Mouse (Mus musculus): ENCODE data around the gene Clstn1. TPM values are rescaled to one million over a fixed set of nuclear protein-coding genes. Genes with fewer than 3 reads are reported as not detected.
A peak's percentile ranks its signal among the peaks of the same experiment; 100 is the strongest.

Clstn1 gene
- total and polyA plus RNA-seq, 2 experiments from 2014 or later, result 14.3 to 37.9 TPM

GRCm38 (mm10) chr4:149628372-149628771 is 42.1 kb downstream of the Clstn1 start:
- ATAC-seq (ENCODE audit: insufficient read depth, low read depth) (peak; percentile 58; the same call in 1 of the 2 replicates), DNase-seq (ENCODE audit: low spot score) (no peak)
- Histone ChIP-seq H3K36me3 (replicated peaks; ENCODE audit: control insufficient read depth, insufficient read depth, low read length) (0 out of 2 replicates have a peak, but pooled peaks cover 3% of the 10 kb centered on the region), H3K4me1 (ENCODE audit: control insufficient read depth, insufficient read depth) (no peaks in the 10 kb centered on the region), H3K27ac (ENCODE audit: low read depth) (peak overlapping the region; percentile 15; the same call in 1 of the 2 replicates), H3K9me3 (replicated peaks; ENCODE audit: control insufficient read depth, low read length) (no peaks in the 10 kb centered on the region), H3K27me3 (ENCODE audit: control insufficient read depth, insufficient read depth, low read length) (no peaks in the 10 kb centered on the region), H3K4me2 (ENCODE audit: low read depth, low read length) (no peak overlapping the region), H3K4me3 (ENCODE audit: low read depth, low read length) (no peak overlapping the region), H3K9ac (replicated peaks; ENCODE audit: low read depth, low read length) (no peak overlapping the region)
- WGBS, result 68% methylated on average over 10 of the region's 10 CpGs
- peak; percentile 65 for TF ChIP-seq CTCF (IDR thresholded peaks at IDR 0.05; ENCODE audit: low read depth)
- TF ChIP-seq EP300 (IDR thresholded peaks at IDR 0.05; ENCODE audit: low read depth), result no peak

DNA sequence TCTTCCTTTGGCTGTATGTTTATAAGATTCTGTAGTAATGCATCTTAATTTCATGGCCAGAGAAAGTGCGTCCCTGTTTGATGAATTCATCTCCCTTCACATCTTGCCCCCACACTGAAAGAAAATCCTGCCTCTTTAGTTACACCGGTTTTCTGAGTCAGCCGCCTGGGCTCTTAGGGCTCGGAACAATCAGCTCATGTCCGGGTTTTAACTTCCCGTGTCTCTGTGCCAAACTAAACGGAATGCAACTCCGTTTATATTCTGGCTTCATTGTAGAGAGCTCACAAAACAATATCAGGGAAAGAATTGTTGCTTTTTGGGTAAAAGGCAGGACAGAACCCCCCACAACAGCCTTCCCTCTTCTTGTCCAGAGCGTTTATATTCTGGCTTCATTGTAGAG is 42.5 kb downstream of the Clstn1 start:
- DNase-seq (ENCODE audit: low spot score), result peak; percentile 45

DNA sequence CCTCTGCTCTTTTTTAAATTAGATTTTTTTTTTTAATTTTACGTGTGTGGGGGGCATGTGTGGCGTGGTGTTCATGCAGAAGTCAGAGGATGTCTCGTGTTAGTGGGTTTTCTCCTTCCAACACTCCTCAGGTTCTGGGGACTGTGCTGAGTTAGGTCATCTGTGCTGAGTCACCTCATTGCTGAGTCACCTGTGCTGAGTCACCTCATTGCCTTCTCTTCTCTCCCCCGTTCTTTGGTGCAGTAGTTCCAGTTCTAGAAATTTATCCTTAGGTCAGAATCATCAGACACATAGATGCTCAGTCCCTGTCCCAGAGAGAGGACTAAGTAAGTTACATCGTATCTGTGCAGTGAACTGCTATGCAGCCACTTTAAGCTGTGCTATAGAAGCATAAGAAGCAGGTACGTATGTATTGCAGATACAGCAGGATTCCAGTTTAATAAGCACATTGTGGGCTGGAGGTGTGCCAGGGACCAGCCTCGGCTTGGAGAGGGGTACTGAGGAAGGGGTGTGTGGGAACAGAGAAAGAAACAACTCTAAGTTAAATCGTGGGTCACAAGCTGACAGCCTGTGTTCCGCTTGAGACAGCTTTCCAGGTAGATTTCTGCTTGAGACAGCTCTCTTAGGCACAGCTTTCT is 46.5 kb downstream of the Clstn1 start:
- no peak overlapping the region for H3K9ac ChIP-seq (replicated peaks; ENCODE audit: low read depth, low read length)
- WGBS, result 89% methylated on average over 9 of the region's 9 CpGs
- H3K4me3 ChIP-seq (ENCODE audit: low read depth, low read length), result no peak overlapping the region
- H3K27ac ChIP-seq (ENCODE audit: low read depth), result no peak overlapping the region
- no peaks in the 10 kb centered on the region for H3K9me3 ChIP-seq (replicated peaks; ENCODE audit: control insufficient read depth, low read length)
- no peak overlapping the region for H3K4me2 ChIP-seq (ENCODE audit: low read depth, low read length)
- ATAC-seq (ENCODE audit: insufficient read depth, low read depth), result no peak
- H3K27me3 ChIP-seq (ENCODE audit: control insufficient read depth, insufficient read depth, low read length), result no peaks in the 10 kb centered on the region
- TF ChIP-seq EP300 (IDR thresholded peaks at IDR 0.05; ENCODE audit: low read depth), result no peak
- TF ChIP-seq CTCF (IDR thresholded peaks at IDR 0.05; ENCODE audit: low read depth), result no peak
- peaks cover 19% of the 10 kb centered on the region for H3K36me3 ChIP-seq (replicated peaks; ENCODE audit: control insufficient read depth, insufficient read depth, low read length)
- no peak for DNase-seq (ENCODE audit: low spot score)
- no peaks in the 10 kb centered on the region for H3K4me1 ChIP-seq (ENCODE audit: control insufficient read depth, insufficient read depth)

More for the DNA sequence above, 42.5 kb downstream of the Clstn1 start:
- peak overlapping the region; percentile 52; the same call in 1 of the 2 replicates for H3K27ac ChIP-seq (ENCODE audit: low read depth)
- no peaks in the 10 kb centered on the region for H3K9me3 ChIP-seq (replicated peaks; ENCODE audit: control insufficient read depth, low read length)
- no peak overlapping the region for H3K9ac ChIP-seq (replicated peaks; ENCODE audit: low read depth, low read length)
- 0 out of 2 replicates have a peak, but pooled peaks have one; percentile 39 for ATAC-seq (ENCODE audit: insufficient read depth, low read depth)
- no peaks in the 10 kb centered on the region for H3K4me1 ChIP-seq (ENCODE audit: control insufficient read depth, insufficient read depth)
- no peak for TF ChIP-seq CTCF (IDR thresholded peaks at IDR 0.05; ENCODE audit: low read depth)
- TF ChIP-seq EP300 (IDR thresholded peaks at IDR 0.05; ENCODE audit: low read depth), result no peak
- 0 out of 2 replicates have a peak, but pooled peaks cover 3% of the 10 kb centered on the region for H3K36me3 ChIP-seq (replicated peaks; ENCODE audit: control insufficient read depth, insufficient read depth, low read length)
- no peaks in the 10 kb centered on the region for H3K27me3 ChIP-seq (ENCODE audit: control insufficient read depth, insufficient read depth, low read length)
- no peak overlapping the region for H3K4me3 ChIP-seq (ENCODE audit: low read depth, low read length)
- 62% methylated on average over 9 of the region's 9 CpGs for WGBS
- no peak overlapping the region; the same call in 1 of the 2 replicates for H3K4me2 ChIP-seq (ENCODE audit: low read depth, low read length)

- Histone ChIP-seq H3K9ac (replicated peaks; ENCODE audit: low read depth, low read length) (no peak overlapping the region), H3K4me1 (ENCODE audit: control insufficient read depth, insufficient read depth) (no peaks in the 10 kb centered on the region), H3K27me3 (ENCODE audit: control insufficient read depth, insufficient read depth, low read length) (no peaks in the 10 kb centered on the region), H3K4me3 (ENCODE audit: low read depth, low read length) (no peak overlapping the region), H3K4me2 (ENCODE audit: low read depth, low read length) (no peak overlapping the region), H3K36me3 (replicated peaks; ENCODE audit: control insufficient read depth, insufficient read depth, low read length) (peaks cover 28% of the 10 kb centered on the region), H3K27ac (ENCODE audit: low read depth) (no peak overlapping the region), H3K9me3 (replicated peaks; ENCODE audit: control insufficient read depth, low read length) (no peaks in the 10 kb centered on the region)
- ATAC-seq (ENCODE audit: insufficient read depth, low read depth), result no peak
- no peak for DNase-seq (ENCODE audit: low spot score)
- no peak for TF ChIP-seq CTCF (IDR thresholded peaks at IDR 0.05; ENCODE audit: low read depth)
- TF ChIP-seq EP300 (IDR thresholded peaks at IDR 0.05; ENCODE audit: low read depth), result no peak
- WGBS, result 75% methylated on average over 1 of the region's 1 CpGs
Measured at GRCm38 (mm10) chr4:149634157-149634556, 47.9 kb downstream of the Clstn1 start.

DNA sequence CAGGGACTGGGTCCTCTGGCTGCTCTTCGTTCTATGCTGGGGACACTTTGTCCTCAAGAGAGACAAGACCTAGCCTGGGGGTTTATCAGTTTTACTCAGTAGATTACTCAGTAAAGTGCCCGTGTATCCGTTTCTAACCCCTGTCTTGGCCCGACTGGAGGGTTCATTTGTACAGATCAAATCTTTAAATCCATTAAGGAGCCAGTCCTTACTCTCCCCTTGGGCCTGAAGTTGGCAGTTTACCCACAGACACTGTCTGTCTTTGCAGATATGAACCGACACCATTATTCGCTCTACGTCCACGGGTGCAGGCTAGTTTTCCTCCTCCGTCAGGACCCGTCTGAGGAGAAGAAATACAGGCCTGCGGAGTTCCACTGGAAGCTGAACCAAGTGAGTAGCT is 48.7 kb downstream of the Clstn1 start:
- TF ChIP-seq CTCF (IDR thresholded peaks at IDR 0.05; ENCODE audit: low read depth) (no peak), EP300 (IDR thresholded peaks at IDR 0.05; ENCODE audit: low read depth) (no peak)
- no peaks in the 10 kb centered on the region for H3K27me3 ChIP-seq (ENCODE audit: control insufficient read depth, insufficient read depth, low read length)
- peaks cover 29% of the 10 kb centered on the region for H3K36me3 ChIP-seq (replicated peaks; ENCODE audit: control insufficient read depth, insufficient read depth, low read length)
- no peaks in the 10 kb centered on the region for H3K9me3 ChIP-seq (replicated peaks; ENCODE audit: control insufficient read depth, low read length)
- WGBS, result 85% methylated on average over 11 of the region's 11 CpGs
- H3K27ac ChIP-seq (ENCODE audit: low read depth), result no peak overlapping the region
- H3K4me1 ChIP-seq (ENCODE audit: control insufficient read depth, insufficient read depth), result no peaks in the 10 kb centered on the region
- no peak overlapping the region for H3K9ac ChIP-seq (replicated peaks; ENCODE audit: low read depth, low read length)
- H3K4me2 ChIP-seq (ENCODE audit: low read depth, low read length), result no peak overlapping the region
- DNase-seq (ENCODE audit: low spot score) (no peak), ATAC-seq (ENCODE audit: insufficient read depth, low read depth) (no peak)
- no peak overlapping the region for H3K4me3 ChIP-seq (ENCODE audit: low read depth, low read length)
